Mouse (Mus musculus): Measurements from ENCODE around the gene Ifngr1. TPM values are rescaled to one million over a fixed set of nuclear protein-coding genes. Genes with fewer than 3 reads are reported as not detected.

The Ifngr1 gene
- total and polyA plus RNA-seq, 3 experiments = 15.4 to 18.6 TPM; not detected in 1

DNA sequence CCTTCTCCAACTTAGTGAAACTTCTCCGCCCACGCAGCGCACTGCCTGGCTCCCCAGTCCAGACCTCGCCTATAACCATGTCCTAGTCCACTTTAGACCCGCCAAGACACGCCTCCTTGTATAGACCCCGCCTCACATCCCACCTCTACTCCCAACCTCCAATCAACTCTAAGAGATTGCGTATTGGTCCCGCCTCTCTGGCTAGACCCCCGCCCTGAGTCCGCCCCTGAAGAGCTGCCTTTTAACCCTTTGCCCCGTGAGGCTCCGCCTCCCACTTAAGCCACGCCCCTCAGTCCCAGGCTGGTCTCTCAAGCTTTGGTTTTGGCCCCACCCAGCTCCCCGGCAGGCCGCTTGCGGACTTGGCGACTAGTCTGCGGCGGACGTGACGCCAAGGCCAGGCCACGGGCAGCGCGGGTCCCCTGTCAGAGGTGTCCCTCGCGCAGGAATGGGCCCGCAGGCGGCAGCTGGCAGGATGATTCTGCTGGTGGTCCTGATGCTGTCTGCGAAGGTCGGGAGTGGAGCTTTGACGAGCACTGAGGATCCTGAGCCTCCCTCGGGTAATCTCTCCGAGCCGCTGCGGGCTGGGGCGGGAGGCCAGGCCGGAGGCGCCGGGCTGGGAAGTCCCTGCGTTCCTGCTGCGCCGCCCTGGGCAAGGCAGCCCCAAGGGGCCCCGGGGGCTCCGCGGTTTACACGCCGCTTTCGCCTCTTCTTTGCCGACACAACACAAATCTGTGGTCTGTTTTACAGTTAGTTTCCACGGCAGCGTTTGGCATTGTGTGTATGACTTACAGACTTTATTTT, at the start of gene Ifngr1 (continued):
- TF ChIP-seq USF2 (IDR thresholded peaks at IDR 0.05; ENCODE audit: borderline replicate concordance in 1 of 2, insufficient read depth in 1 of 2, low read depth in 1 of 2, low read length in 2 of 2) = no peak
- TF ChIP-seq UBTF (IDR thresholded peaks at IDR 0.05; ENCODE audit: borderline replicate concordance, insufficient read depth, low read depth, low read length) = 0 out of 2 replicates have a peak, but pooled peaks have one; percentile 76
- no peak for TF ChIP-seq CHD2 (IDR thresholded peaks at IDR 0.05; ENCODE audit: low read length)
- TF ChIP-seq TCF12 (IDR thresholded peaks at IDR 0.05; ENCODE audit: low read depth, low read length) = peak; percentile 26; the same call in 1 of the 2 replicates

- H3K9ac ChIP-seq (ENCODE audit: control insufficient read depth, low read depth, low read length, poor library complexity, severe bottlenecking) = no peak overlapping the region
- no peaks in the 10 kb centered on the region for H3K9me3 ChIP-seq (replicated peaks; ENCODE audit: insufficient read depth, low read length)
- H3K36me3 ChIP-seq (ENCODE audit: control insufficient read depth in 1 of 2, insufficient read depth in 2 of 2, low read length in 2 of 2) = no peaks in the 10 kb centered on the region
- DNase-seq (ENCODE audit: low read depth, low spot score) = no peak
- H3K27ac ChIP-seq (ENCODE audit: control insufficient read depth, low read depth, low read length) = no peak overlapping the region
- no peak overlapping the region for H3K4me3 ChIP-seq (ENCODE audit: control insufficient read depth in 1 of 2, insufficient read depth in 1 of 2, low read depth in 2 of 2, low read length in 2 of 2)
- H3K79me2 ChIP-seq (ENCODE audit: control insufficient read depth, insufficient read depth, low read length, poor library complexity) = no peaks in the 10 kb centered on the region
- no peaks in the 10 kb centered on the region; a peak in 2 of 4 replicates for H3K27me3 ChIP-seq (ENCODE audit: control insufficient read depth in 1 of 2, insufficient read depth in 2 of 2, low read length in 2 of 2)
- no peak for TF ChIP-seq HCFC1 (IDR thresholded peaks at IDR 0.05; ENCODE audit: low read depth, low read length)
- TF ChIP-seq MAZ (IDR thresholded peaks at IDR 0.05; ENCODE audit: low read depth, low read length) = no peak
- no peak for TF ChIP-seq ZNF384 (IDR thresholded peaks at IDR 0.05; ENCODE audit: low read depth, low read length)
- TF ChIP-seq SMC3 (IDR thresholded peaks at IDR 0.05; ENCODE audit: low read depth, low read length) = no peak
- TF ChIP-seq ZMIZ1 (IDR thresholded peaks at IDR 0.05; ENCODE audit: low read depth, low read length) = no peak
- TF ChIP-seq ETS1 (IDR thresholded peaks at IDR 0.05; ENCODE audit: low read depth, low read length) = no peak
- no peak for TF ChIP-seq CTCF (IDR thresholded peaks at IDR 0.05 in 2 of 3, conservative IDR thresholded peaks at IDR 0.05 in 1 of 3; ENCODE audit: control insufficient read depth in 1 of 3, insufficient read depth in 1 of 3, low read depth in 2 of 3, low read length in 3 of 3, poor library complexity in 1 of 3, severe bottlenecking in 1 of 3)
- no peak for TF ChIP-seq MYB (IDR thresholded peaks at IDR 0.05; ENCODE audit: low read depth, low read length)
- H3K4me1 ChIP-seq (ENCODE audit: control insufficient read depth in 1 of 2, insufficient read depth in 2 of 2, low read length in 2 of 2) = no peaks in the 10 kb centered on the region
Observed at GRCm38 (mm10) chr10:19546825-19547224, 44.9 kb upstream of the Ifngr1 start.

DNA sequence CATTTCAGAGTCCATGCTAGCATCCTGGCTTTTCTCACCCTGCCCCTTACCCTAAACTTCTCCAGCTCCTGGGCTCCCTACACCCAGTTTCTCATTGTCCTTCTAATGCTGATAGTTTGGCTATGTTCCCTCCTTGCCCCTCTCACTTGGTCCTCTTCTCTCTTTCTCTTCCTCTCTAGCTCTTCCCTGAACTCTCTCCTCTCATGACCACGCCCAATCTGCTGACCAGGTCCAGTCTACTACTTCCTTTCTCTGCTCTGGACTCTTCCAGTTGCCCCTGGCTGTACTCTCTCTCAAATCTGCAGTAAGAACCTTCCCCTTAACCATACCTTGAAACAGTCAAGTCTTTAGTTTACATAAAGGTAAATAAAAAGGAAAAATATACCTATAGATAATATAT, 43.7 kb upstream of the Ifngr1 start:
- Histone ChIP-seq H3K9me3 (replicated peaks; ENCODE audit: insufficient read depth, low read length) (no peaks in the 10 kb centered on the region), H3K79me2 (ENCODE audit: control insufficient read depth, insufficient read depth, low read length, poor library complexity) (no peaks in the 10 kb centered on the region), H3K4me1 (ENCODE audit: control insufficient read depth in 1 of 2, insufficient read depth in 2 of 2, low read length in 2 of 2) (no peaks in the 10 kb centered on the region), H3K36me3 (ENCODE audit: control insufficient read depth in 1 of 2, insufficient read depth in 2 of 2, low read length in 2 of 2) (no peaks in the 10 kb centered on the region), H3K27ac (ENCODE audit: control insufficient read depth, low read depth, low read length) (no peak overlapping the region), H3K9ac (ENCODE audit: control insufficient read depth, low read depth, low read length, poor library complexity, severe bottlenecking) (no peak overlapping the region), H3K4me3 (ENCODE audit: control insufficient read depth in 1 of 2, insufficient read depth in 1 of 2, low read depth in 2 of 2, low read length in 2 of 2) (no peak overlapping the region), H3K27me3 (ENCODE audit: control insufficient read depth in 1 of 2, insufficient read depth in 2 of 2, low read length in 2 of 2) (no peaks in the 10 kb centered on the region; a peak in 3 of 4 replicates)
- no peak for TF ChIP-seq ZC3H11A (IDR thresholded peaks at IDR 0.05; ENCODE audit: low read depth, low read length)
- no peak for TF ChIP-seq MEF2A (IDR thresholded peaks at IDR 0.05; ENCODE audit: extremely low read depth, insufficient replicate concordance, low read depth, low read length, poor library complexity, severe bottlenecking)
- TF ChIP-seq TAL1 (IDR thresholded peaks at IDR 0.05; ENCODE audit: low read length) = no peak
- TF ChIP-seq MAX (IDR thresholded peaks at IDR 0.05; ENCODE audit: low read length) = no peak
- no peak for DNase-seq (ENCODE audit: low read depth, low spot score)

Measured in MEL (cell line).